Mouse (Mus musculus): ENCODE measurements around the gene Trpm3. TPM values are rescaled to one million over a fixed set of nuclear protein-coding genes. Genes with fewer than 3 reads are reported as not detected.

The Trpm3 gene
- polyA plus RNA-seq, 1 experiment from 2014 or later = 23.3 TPM

DNA sequence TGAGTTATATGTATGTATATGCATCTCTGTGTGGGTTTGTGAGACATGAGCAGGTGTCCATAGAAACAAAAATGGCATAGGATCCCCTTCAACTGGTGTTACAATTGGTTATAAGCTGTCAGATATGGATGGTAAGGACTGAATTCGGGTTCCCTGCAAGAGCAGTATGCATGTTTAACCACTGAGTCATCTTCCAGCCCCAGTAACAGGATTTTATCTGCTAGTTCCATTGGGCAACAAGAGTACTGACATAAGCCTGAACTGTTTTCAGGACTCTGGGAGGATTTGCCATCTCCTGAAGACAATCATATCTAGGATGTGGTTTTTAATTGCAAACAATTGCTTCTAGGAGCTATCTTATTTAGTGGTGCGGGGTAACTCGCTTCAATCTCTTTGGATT lies 534.0 kb downstream of the Trpm3 start:
- ATAC-seq (ENCODE audit: low read depth) = no peak
- no peaks in the 10 kb centered on the region for H3K4me1 ChIP-seq (ENCODE audit: control insufficient read depth, insufficient read depth, low read length)
- H3K9ac ChIP-seq (replicated peaks; ENCODE audit: low read depth, low read length) = no peak overlapping the region
- no peaks in the 10 kb centered on the region for H3K27me3 ChIP-seq (ENCODE audit: control insufficient read depth, insufficient read depth, low read length)
- no peak overlapping the region for H3K27ac ChIP-seq (ENCODE audit: low read depth, low read length)
- no peaks in the 10 kb centered on the region for H3K36me3 ChIP-seq (ENCODE audit: control insufficient read depth, insufficient read depth, low read length)
- 83% methylated on average over 3 of the region's 3 CpGs for WGBS
- no peak overlapping the region for H3K4me3 ChIP-seq (ENCODE audit: low read depth, low read length)
- H3K4me2 ChIP-seq (ENCODE audit: low read depth, low read length) = no peak overlapping the region
- H3K9me3 ChIP-seq (ENCODE audit: control insufficient read depth, low read length) = no peaks in the 10 kb centered on the region

- Histone ChIP-seq H3K9ac (replicated peaks; ENCODE audit: low read depth, low read length) (no peak overlapping the region), H3K4me3 (ENCODE audit: low read depth, low read length) (no peak overlapping the region), H3K4me2 (ENCODE audit: low read depth, low read length) (no peak overlapping the region), H3K27me3 (ENCODE audit: control insufficient read depth, insufficient read depth, low read length) (no peaks in the 10 kb centered on the region), H3K4me1 (ENCODE audit: control insufficient read depth, insufficient read depth, low read length) (no peaks in the 10 kb centered on the region), H3K27ac (ENCODE audit: low read depth, low read length) (no peak overlapping the region), H3K9me3 (ENCODE audit: control insufficient read depth, low read length) (no peaks in the 10 kb centered on the region), H3K36me3 (ENCODE audit: control insufficient read depth, insufficient read depth, low read length) (no peaks in the 10 kb centered on the region)
- ATAC-seq (ENCODE audit: low read depth) = no peak
- 73% methylated on average over 4 of the region's 4 CpGs for WGBS
Measured at GRCm38 (mm10) chr19:22676206-22676605, 537.4 kb downstream of the Trpm3 start.

- WGBS = 82% methylated on average over 6 of the region's 6 CpGs
- Histone ChIP-seq H3K9ac (replicated peaks; ENCODE audit: low read depth, low read length) (no peak overlapping the region), H3K4me3 (ENCODE audit: low read depth, low read length) (no peak overlapping the region), H3K4me2 (ENCODE audit: low read depth, low read length) (no peak overlapping the region), H3K27ac (ENCODE audit: low read depth, low read length) (no peak overlapping the region), H3K27me3 (ENCODE audit: control insufficient read depth, insufficient read depth, low read length) (no peaks in the 10 kb centered on the region), H3K36me3 (ENCODE audit: control insufficient read depth, insufficient read depth, low read length) (no peaks in the 10 kb centered on the region), H3K9me3 (ENCODE audit: control insufficient read depth, low read length) (no peaks in the 10 kb centered on the region), H3K4me1 (ENCODE audit: control insufficient read depth, insufficient read depth, low read length) (no peaks in the 10 kb centered on the region)
- ATAC-seq (ENCODE audit: low read depth) = no peak
Measured at GRCm38 (mm10) chr19:22682238-22682637, 543.4 kb downstream of the Trpm3 start.

GRCm38 (mm10) chr19:22691995-22692394 lies 553.1 kb downstream of the Trpm3 start:
- Histone ChIP-seq H3K4me1 (ENCODE audit: control insufficient read depth, insufficient read depth, low read length) (no peaks in the 10 kb centered on the region), H3K4me2 (ENCODE audit: low read depth, low read length) (no peak overlapping the region), H3K4me3 (ENCODE audit: low read depth, low read length) (no peak overlapping the region), H3K9me3 (ENCODE audit: control insufficient read depth, low read length) (no peaks in the 10 kb centered on the region), H3K36me3 (ENCODE audit: control insufficient read depth, insufficient read depth, low read length) (no peaks in the 10 kb centered on the region), H3K27ac (ENCODE audit: low read depth, low read length) (no peak overlapping the region), H3K9ac (replicated peaks; ENCODE audit: low read depth, low read length) (no peak overlapping the region), H3K27me3 (ENCODE audit: control insufficient read depth, insufficient read depth, low read length) (no peaks in the 10 kb centered on the region)
- ATAC-seq (ENCODE audit: low read depth) = no peak
- 69% methylated on average over 5 of the region's 5 CpGs for WGBS

DNA sequence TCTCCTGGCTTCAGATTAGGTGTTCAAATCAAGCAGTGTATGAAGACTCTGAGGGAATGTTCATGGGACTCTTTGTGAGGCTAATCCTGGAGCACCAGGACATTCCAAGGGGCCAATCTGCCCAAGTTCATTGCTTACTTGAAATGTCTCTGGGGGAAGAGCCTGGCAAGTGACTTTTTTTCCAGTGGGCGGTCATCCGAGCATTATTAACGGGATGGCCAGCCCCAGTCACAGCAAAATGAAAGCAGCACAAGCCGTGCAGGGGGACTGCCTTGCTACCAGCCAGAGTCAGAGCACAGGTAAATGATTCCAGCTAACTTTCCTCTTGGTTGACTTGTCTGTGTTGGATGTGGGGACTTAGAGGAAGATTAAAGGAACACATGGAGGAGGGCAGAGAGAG lies 553.7 kb downstream of the Trpm3 start:
- Histone ChIP-seq H3K9me3 (ENCODE audit: control insufficient read depth, low read length) (no peaks in the 10 kb centered on the region), H3K9ac (replicated peaks; ENCODE audit: low read depth, low read length) (no peak overlapping the region), H3K4me1 (ENCODE audit: control insufficient read depth, insufficient read depth, low read length) (no peaks in the 10 kb centered on the region), H3K4me2 (ENCODE audit: low read depth, low read length) (no peak overlapping the region), H3K4me3 (ENCODE audit: low read depth, low read length) (no peak overlapping the region), H3K27me3 (ENCODE audit: control insufficient read depth, insufficient read depth, low read length) (no peaks in the 10 kb centered on the region), H3K27ac (ENCODE audit: low read depth, low read length) (no peak overlapping the region), H3K36me3 (ENCODE audit: control insufficient read depth, insufficient read depth, low read length) (no peaks in the 10 kb centered on the region)
- 32% methylated on average over 4 of the region's 4 CpGs for WGBS
- ATAC-seq (ENCODE audit: low read depth) = no peak

- H3K9me3 ChIP-seq (ENCODE audit: control insufficient read depth, low read length) = no peaks in the 10 kb centered on the region
- H3K36me3 ChIP-seq (ENCODE audit: control insufficient read depth, insufficient read depth, low read length) = no peaks in the 10 kb centered on the region
- H3K27ac ChIP-seq (ENCODE audit: low read depth, low read length) = no peak overlapping the region
- H3K4me3 ChIP-seq (ENCODE audit: low read depth, low read length) = no peak overlapping the region
- H3K4me2 ChIP-seq (ENCODE audit: low read depth, low read length) = no peak overlapping the region
- WGBS = 77% methylated on average over 5 of the region's 5 CpGs
- H3K9ac ChIP-seq (replicated peaks; ENCODE audit: low read depth, low read length) = no peak overlapping the region
- no peaks in the 10 kb centered on the region for H3K27me3 ChIP-seq (ENCODE audit: control insufficient read depth, insufficient read depth, low read length)
- no peak for ATAC-seq (ENCODE audit: low read depth)
- H3K4me1 ChIP-seq (ENCODE audit: control insufficient read depth, insufficient read depth, low read length) = no peaks in the 10 kb centered on the region
Measured at GRCm38 (mm10) chr19:22692956-22693355, 554.1 kb downstream of the Trpm3 start.

DNA sequence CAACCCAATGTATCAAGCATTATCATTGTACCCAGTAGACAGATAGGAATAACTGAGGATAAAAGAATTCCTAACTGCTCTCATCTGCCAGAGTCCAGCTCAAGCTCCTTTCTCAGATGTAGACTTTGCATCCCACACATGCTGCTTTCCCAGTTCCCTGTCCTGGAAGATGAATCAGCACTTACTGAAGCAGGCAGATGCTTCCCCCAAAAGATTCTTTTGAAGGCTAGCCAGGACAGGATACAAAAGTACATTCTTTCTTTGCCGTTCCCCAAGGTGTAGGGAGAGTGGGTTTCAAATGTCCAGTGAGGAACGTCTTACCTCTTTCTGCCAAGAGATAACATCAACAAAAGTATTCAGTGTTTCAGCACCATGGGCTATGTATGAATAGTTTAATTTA lies 556.6 kb downstream of the Trpm3 start:
- no peak overlapping the region for H3K27ac ChIP-seq (ENCODE audit: low read depth, low read length)
- H3K36me3 ChIP-seq (ENCODE audit: control insufficient read depth, insufficient read depth, low read length) = no peaks in the 10 kb centered on the region
- 76% methylated on average over 2 of the region's 2 CpGs for whole genome bisulfite sequencing
- no peak for ATAC-seq (ENCODE audit: low read depth)
- H3K4me2 ChIP-seq (ENCODE audit: low read depth, low read length) = no peak overlapping the region
- H3K9me3 ChIP-seq (ENCODE audit: control insufficient read depth, low read length) = no peaks in the 10 kb centered on the region
- H3K4me3 ChIP-seq (ENCODE audit: low read depth, low read length) = no peak overlapping the region
- H3K27me3 ChIP-seq (ENCODE audit: control insufficient read depth, insufficient read depth, low read length) = no peaks in the 10 kb centered on the region
- no peaks in the 10 kb centered on the region for H3K4me1 ChIP-seq (ENCODE audit: control insufficient read depth, insufficient read depth, low read length)
- H3K9ac ChIP-seq (replicated peaks; ENCODE audit: low read depth, low read length) = no peak overlapping the region

DNA sequence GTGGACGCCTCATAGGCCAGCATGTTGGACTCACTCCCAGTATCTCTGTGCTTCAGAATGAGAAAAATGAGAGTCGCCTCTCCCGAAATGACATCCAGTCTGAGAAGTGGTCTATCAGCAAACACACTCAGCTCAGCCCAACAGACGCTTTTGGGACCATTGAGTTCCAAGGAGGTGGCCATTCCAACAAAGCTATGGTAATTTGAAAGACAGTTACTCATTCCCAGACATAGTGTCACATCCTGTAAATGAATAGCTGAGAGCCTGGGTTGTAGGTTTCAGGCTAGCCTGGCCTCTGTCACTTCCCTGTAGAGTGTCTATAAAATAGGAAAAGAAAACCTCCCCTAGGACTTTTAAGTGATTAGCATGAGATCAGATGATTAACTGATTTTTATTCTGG lies 559.9 kb downstream of the Trpm3 start:
- no peak overlapping the region for H3K4me2 ChIP-seq (ENCODE audit: low read depth, low read length)
- H3K9me3 ChIP-seq (ENCODE audit: control insufficient read depth, low read length) = no peaks in the 10 kb centered on the region
- H3K4me3 ChIP-seq (ENCODE audit: low read depth, low read length) = no peak overlapping the region
- H3K4me1 ChIP-seq (ENCODE audit: control insufficient read depth, insufficient read depth, low read length) = no peaks in the 10 kb centered on the region
- no peaks in the 10 kb centered on the region for H3K27me3 ChIP-seq (ENCODE audit: control insufficient read depth, insufficient read depth, low read length)
- H3K9ac ChIP-seq (replicated peaks; ENCODE audit: low read depth, low read length) = no peak overlapping the region
- 88% methylated on average over 4 of the region's 4 CpGs for WGBS
- ATAC-seq (ENCODE audit: low read depth) = no peak
- H3K36me3 ChIP-seq (ENCODE audit: control insufficient read depth, insufficient read depth, low read length) = no peaks in the 10 kb centered on the region
- H3K27ac ChIP-seq (ENCODE audit: low read depth, low read length) = no peak overlapping the region

- WGBS = 23% methylated on average over 5 of the region's 5 CpGs
- ATAC-seq (ENCODE audit: low read depth) = no peak
- no peaks in the 10 kb centered on the region for H3K4me1 ChIP-seq (ENCODE audit: control insufficient read depth, insufficient read depth, low read length)
- H3K4me3 ChIP-seq (ENCODE audit: low read depth, low read length) = no peak overlapping the region
- H3K4me2 ChIP-seq (ENCODE audit: low read depth, low read length) = no peak overlapping the region
- no peaks in the 10 kb centered on the region for H3K36me3 ChIP-seq (ENCODE audit: control insufficient read depth, insufficient read depth, low read length)
- no peak overlapping the region for H3K9ac ChIP-seq (replicated peaks; ENCODE audit: low read depth, low read length)
- no peaks in the 10 kb centered on the region for H3K9me3 ChIP-seq (ENCODE audit: control insufficient read depth, low read length)
- no peak overlapping the region for H3K27ac ChIP-seq (ENCODE audit: low read depth, low read length)
- no peaks in the 10 kb centered on the region for H3K27me3 ChIP-seq (ENCODE audit: control insufficient read depth, insufficient read depth, low read length)
Measured at GRCm38 (mm10) chr19:22700871-22701651, 562.2 kb downstream of the Trpm3 start.

Data from neural tube, embryonic 14.5 days (tissue).